Mouse (Mus musculus) embryonic facial prominence, embryonic 11.5 days (tissue): ENCODE measurements at regions not wholly inside any gene's neighbourhood (a gene's known extent, or its start where the extent isn't known, plus 50 kb on each side); places are given as distances from the start of the nearest gene placed in this dataset.
A peak's percentile ranks its signal among the peaks of the same experiment; 100 is the strongest.

Source experiments
- ATAC-seq: fragments of 200-750 bp; cut with Nextera tagmentation; replicated peaks from 2 replicates; pipeline ENCODE4 v1.8.0; 2017; ENCODE audit warnings: low read depth; ENCODE audit not compliant: insufficient number of reproducible peaks, low FRiP score, low TSS enrichment
- DNase-seq: peaks from one replicate; pipeline ENCODE4 v3.0.0-alpha.2; 2015; ENCODE audit warnings: low spot score
- H3K27ac ChIP-seq: fragments of 300-500 bp; sonication (generic); replicated peaks from 2 replicates; pipeline ENCODE4 v1.5.1; 2014; ENCODE audit warnings: mild to moderate bottlenecking, low read depth, low read length, control low read depth
- H3K27me3 ChIP-seq: fragments of 300-500 bp; sonication (generic); 2 replicates; pipeline ENCODE4 v1.6.1; 2014; ENCODE audit warnings: mild to moderate bottlenecking, low read length, moderate library complexity, mixed read lengths; ENCODE audit not compliant: control insufficient read depth, insufficient read depth
- H3K36me3 ChIP-seq: fragments of 300-500 bp; sonication (generic); replicated peaks from 2 replicates; pipeline ENCODE4 v1.6.1; 2014; ENCODE audit warnings: low read depth, mild to moderate bottlenecking, low read length, moderate library complexity, mixed read lengths; ENCODE audit not compliant: control insufficient read depth, insufficient read depth
- H3K4me1 ChIP-seq: fragments of 300-500 bp; sonication (generic); 2 replicates; pipeline ENCODE4 v1.6.1; 2014; ENCODE audit warnings: low read length, mixed read lengths; ENCODE audit not compliant: control insufficient read depth, insufficient read depth
- H3K4me2 ChIP-seq: fragments of 300-500 bp; sonication (generic); 2 replicates; pipeline ENCODE4 v1.6.1; 2014; ENCODE audit warnings: low read depth, mild to moderate bottlenecking, control low read depth, low read length, moderate library complexity
- H3K4me3 ChIP-seq: fragments of 300-500 bp; sonication (generic); 2 replicates; pipeline ENCODE4 v1.5.1; 2014; ENCODE audit warnings: low read depth, low read length, control low read depth
- H3K9ac ChIP-seq: fragments of 300-500 bp; sonication (generic); replicated peaks from 2 replicates; pipeline ENCODE4 v1.6.1; 2014; ENCODE audit warnings: mild to moderate bottlenecking, control low read depth, low read length
- H3K9me3 ChIP-seq: fragments of 300-500 bp; sonication (generic); replicated peaks from 2 replicates; pipeline ENCODE4 v1.6.1; 2016; ENCODE audit warnings: mild to moderate bottlenecking, low read length, inconsistent platforms, mixed read lengths; ENCODE audit not compliant: control insufficient read depth
- WGBS: fragments of 180-500 bp; shearing (Covaris S2); extraction: QIAGEN DNeasy Blood & Tissue Kit; methylation state at CpG from one replicate; pipeline ENCODE4 v1.1.7; 2014; 5-methylcytosine and 5-hydroxymethylcytosine counted together

GRCm38 (mm10) chr9:43419993-43420715 is 109.5 kb downstream of the Trim29 start:
- Histone ChIP-seq H3K9me3 (no peaks in the 10 kb centered on the region), H3K4me1 (no peaks in the 10 kb centered on the region), H3K27me3 (peaks cover 2% of the 10 kb centered on the region; the same call in 1 of the 2 replicates), H3K9ac (no peak overlapping the region), H3K36me3 (no peaks in the 10 kb centered on the region), H3K27ac (no peak overlapping the region), H3K4me3 (no peak overlapping the region), H3K4me2 (no peak overlapping the region)
- ATAC-seq (no peak), DNase-seq (peak; percentile 1)
- WGBS: 23% methylated on average over 17 of the region's 17 CpGs

DNA sequence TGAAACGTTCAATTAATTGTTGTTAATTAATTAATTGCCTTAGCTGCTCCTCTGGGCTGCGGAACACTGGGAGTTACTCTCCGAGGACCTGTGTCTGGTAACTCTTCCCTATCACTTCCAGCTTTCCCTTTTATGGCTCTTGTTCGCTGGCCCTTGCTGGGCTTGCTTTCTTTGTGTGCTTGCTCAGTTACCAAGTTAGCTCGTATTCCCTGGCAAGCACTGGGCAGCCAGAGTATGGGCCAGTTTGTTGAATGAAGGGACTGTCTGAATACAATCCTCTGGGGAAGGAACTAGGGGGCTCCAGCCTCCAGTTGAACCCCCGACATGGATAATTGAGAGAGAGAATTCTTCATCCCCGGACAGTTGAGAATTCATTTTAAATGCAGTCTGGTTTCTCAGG is 116.4 kb downstream of the Trim29 start:
- ATAC-seq (no peak), DNase-seq (no peak)
- Histone ChIP-seq H3K4me1 (no peaks in the 10 kb centered on the region), H3K27ac (no peak overlapping the region), H3K4me3 (no peak overlapping the region), H3K36me3 (no peaks in the 10 kb centered on the region), H3K9ac (no peak overlapping the region), H3K9me3 (no peaks in the 10 kb centered on the region), H3K4me2 (no peak overlapping the region), H3K27me3 (no peaks in the 10 kb centered on the region)
- WGBS: 54% methylated on average over 7 of the region's 7 CpGs

- H3K36me3 ChIP-seq: no peaks in the 10 kb centered on the region
- ATAC-seq (no peak), DNase-seq (no peak)
- no peak overlapping the region for H3K4me3 ChIP-seq
- H3K9ac ChIP-seq: no peak overlapping the region
- 74% methylated on average over 3 of the region's 3 CpGs for WGBS
- no peak overlapping the region for H3K27ac ChIP-seq
- no peaks in the 10 kb centered on the region for H3K27me3 ChIP-seq
- no peaks in the 10 kb centered on the region for H3K4me1 ChIP-seq
- H3K9me3 ChIP-seq: no peaks in the 10 kb centered on the region
- no peak overlapping the region for H3K4me2 ChIP-seq
Measured at GRCm38 (mm10) chr9:43433953-43434352, 123.3 kb downstream of the Trim29 start.

DNA sequence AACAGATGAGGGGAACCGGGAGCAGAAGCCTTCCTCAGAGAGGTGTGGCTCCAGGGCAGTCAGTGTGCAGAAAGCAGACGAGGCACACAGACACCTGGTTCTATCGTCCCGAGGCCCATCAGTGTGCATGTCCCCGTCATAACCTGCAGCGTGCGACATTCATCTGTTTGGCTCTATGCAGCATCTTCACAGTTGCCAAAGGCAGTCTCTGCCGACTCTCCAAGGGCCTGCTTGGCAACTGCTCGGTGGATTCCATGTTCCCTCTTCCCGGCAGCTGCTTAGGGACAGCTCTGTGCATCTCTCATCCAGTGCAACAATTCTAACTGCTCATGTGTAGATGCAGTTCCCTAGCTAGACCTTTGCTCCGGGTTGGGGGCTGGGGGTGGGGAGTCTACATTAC is 127.8 kb downstream of the Trim29 start:
- ATAC-seq (no peak), DNase-seq (no peak)
- Histone ChIP-seq H3K27ac (no peak overlapping the region), H3K9ac (no peak overlapping the region), H3K9me3 (no peaks in the 10 kb centered on the region), H3K27me3 (no peaks in the 10 kb centered on the region), H3K36me3 (no peaks in the 10 kb centered on the region), H3K4me1 (no peaks in the 10 kb centered on the region), H3K4me2 (no peak overlapping the region), H3K4me3 (no peak overlapping the region)
- 89% methylated on average over 11 of the region's 11 CpGs for WGBS

DNA sequence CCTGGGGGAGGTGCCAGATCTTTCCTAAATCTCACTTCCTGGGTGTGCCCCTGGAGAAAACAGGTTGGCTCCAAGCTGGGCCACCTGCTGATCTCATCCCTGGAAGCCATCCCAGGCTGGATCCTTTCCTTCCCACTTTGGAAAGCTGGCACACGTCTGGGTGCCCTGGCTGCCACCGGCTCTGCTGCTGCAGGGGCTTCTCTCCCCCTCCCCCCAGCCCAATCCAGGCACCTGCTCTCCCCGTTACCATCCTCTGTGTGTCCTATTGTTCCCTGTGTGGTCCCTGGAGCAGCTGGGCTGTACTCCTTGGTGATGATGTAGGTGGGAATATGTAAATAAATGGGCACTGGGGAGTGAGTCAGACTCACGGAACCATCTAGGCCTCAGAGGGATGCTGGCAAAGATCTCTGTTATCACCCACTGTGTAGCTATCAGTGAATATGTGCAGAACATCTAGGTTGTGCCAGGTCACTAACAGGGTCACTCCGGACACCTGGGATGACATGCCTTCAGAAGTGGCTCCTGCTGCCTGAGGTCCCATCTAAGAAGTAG is 130.4 kb downstream of the Trim29 start:
- ATAC-seq: no peak
- DNase-seq: no peak
- H3K4me1 ChIP-seq: no peaks in the 10 kb centered on the region
- no peaks in the 10 kb centered on the region for H3K27me3 ChIP-seq
- H3K9ac ChIP-seq: no peak overlapping the region
- H3K4me2 ChIP-seq: no peak overlapping the region
- H3K9me3 ChIP-seq: no peaks in the 10 kb centered on the region
- H3K27ac ChIP-seq: no peak overlapping the region
- H3K4me3 ChIP-seq: no peak overlapping the region
- no peaks in the 10 kb centered on the region for H3K36me3 ChIP-seq
- WGBS: 65% methylated on average over 5 of the region's 5 CpGs

DNA sequence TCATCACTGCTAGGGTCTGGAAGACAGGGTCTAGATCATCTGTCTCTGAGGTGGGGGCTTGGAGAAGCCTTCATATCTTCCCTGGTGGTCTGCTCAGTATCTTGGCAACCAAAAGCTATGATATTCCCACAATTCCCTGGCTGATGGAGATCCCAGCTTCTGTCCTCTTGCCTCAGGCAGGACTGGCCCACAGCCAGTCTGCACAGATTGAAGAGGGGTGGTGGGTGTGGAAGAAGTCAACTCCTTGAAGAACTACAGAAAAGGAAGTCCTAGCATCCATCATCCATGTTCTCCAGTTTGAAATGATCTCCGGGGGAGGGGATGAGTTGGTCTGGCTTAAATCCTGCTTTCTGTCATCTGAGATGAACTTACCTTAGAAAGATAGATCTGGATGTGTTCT is 134.8 kb downstream of the Trim29 start:
- ATAC-seq (no peak), DNase-seq (no peak)
- no peaks in the 10 kb centered on the region for H3K36me3 ChIP-seq
- H3K4me3 ChIP-seq: no peak overlapping the region
- no peaks in the 10 kb centered on the region for H3K4me1 ChIP-seq
- H3K9ac ChIP-seq: no peak overlapping the region
- 96% methylated on average over 1 of the region's 1 CpGs for whole genome bisulfite sequencing
- H3K9me3 ChIP-seq: no peaks in the 10 kb centered on the region
- H3K27me3 ChIP-seq: no peaks in the 10 kb centered on the region
- no peak overlapping the region for H3K4me2 ChIP-seq
- H3K27ac ChIP-seq: no peak overlapping the region

- Histone ChIP-seq H3K36me3 (no peaks in the 10 kb centered on the region), H3K27ac (no peak overlapping the region), H3K9me3 (no peaks in the 10 kb centered on the region), H3K4me3 (no peak overlapping the region), H3K4me1 (no peaks in the 10 kb centered on the region), H3K9ac (no peak overlapping the region), H3K4me2 (no peak overlapping the region), H3K27me3 (no peaks in the 10 kb centered on the region)
- no peak for ATAC-seq
- 57% methylated on average over 7 of the region's 7 CpGs for WGBS
- DNase-seq: no peak
Measured at GRCm38 (mm10) chr9:43447372-43447771, 136.7 kb downstream of the Trim29 start.

- peaks cover 2% of the 10 kb centered on the region; the same call in 1 of the 2 replicates for H3K27me3 ChIP-seq
- ATAC-seq (no peak), DNase-seq (no peak)
- H3K9ac ChIP-seq: no peak overlapping the region
- 77% methylated on average over 5 of the region's 5 CpGs for WGBS
- no peaks in the 10 kb centered on the region for H3K9me3 ChIP-seq
- no peak overlapping the region for H3K4me3 ChIP-seq
- no peaks in the 10 kb centered on the region for H3K4me1 ChIP-seq
- H3K36me3 ChIP-seq: no peaks in the 10 kb centered on the region
- no peak overlapping the region for H3K4me2 ChIP-seq
- H3K27ac ChIP-seq: no peak overlapping the region
Measured at GRCm38 (mm10) chr9:43448981-43449380, 138.3 kb downstream of the Trim29 start.
